Mouse (Mus musculus) limb, embryonic 12.5 days (tissue): ENCODE measurements around the gene Dmrtc2. TPM values are rescaled to one million over a fixed set of nuclear protein-coding genes. Genes with fewer than 3 reads are reported as not detected.

Experiments
- ATAC-seq: fragments of 200-750 bp; cut with Nextera tagmentation; 2 replicates; pipeline ENCODE4 v1.8.0; 2017; ENCODE audit warnings: low read depth, moderate TSS enrichment; ENCODE audit not compliant: insufficient number of reproducible peaks, insufficient read depth, low FRiP score, low TSS enrichment
- H3K27ac ChIP-seq: fragments of 300-500 bp; sonication (generic); 2 replicates; pipeline ENCODE4 v1.5.1; 2016; ENCODE audit warnings: mild to moderate bottlenecking, moderate library complexity
- H3K27me3 ChIP-seq: fragments of 300-500 bp; sonication (generic); 2 replicates; pipeline ENCODE4 v1.6.1; 2016; ENCODE audit warnings: mild to moderate bottlenecking, moderate library complexity
- H3K36me3 ChIP-seq: fragments of 300-500 bp; sonication (generic); 2 replicates; pipeline ENCODE4 v1.6.1; 2016; ENCODE audit warnings: mild to moderate bottlenecking, moderate library complexity
- H3K4me1 ChIP-seq: fragments of 300-500 bp; sonication (generic); replicated peaks from 2 replicates; pipeline ENCODE4 v1.6.1; 2016
- H3K4me2 ChIP-seq: fragments of 300-500 bp; sonication (generic); 2 replicates; pipeline ENCODE4 v1.6.1; 2016; ENCODE audit warnings: mild to moderate bottlenecking, moderate library complexity
- H3K4me3 ChIP-seq: fragments of 300-500 bp; sonication (generic); replicated peaks from 2 replicates; pipeline ENCODE4 v1.5.1; 2016; ENCODE audit warnings: mild to moderate bottlenecking
- H3K9ac ChIP-seq: fragments of 300-500 bp; sonication (generic); replicated peaks from 2 replicates; pipeline ENCODE4 v1.6.1; 2016; ENCODE audit warnings: mild to moderate bottlenecking, moderate library complexity
- H3K9me3 ChIP-seq: fragments of 300-500 bp; sonication (generic); 2 replicates; pipeline ENCODE4 v1.6.1; 2016; ENCODE audit warnings: mild to moderate bottlenecking, moderate library complexity
- WGBS: fragments of 180-500 bp; shearing (Covaris S2); methylation state at CpG from one replicate; pipeline ENCODE4 v1.1.7; 2016; 5-methylcytosine and 5-hydroxymethylcytosine counted together
- polyA plus RNA-seq: library from polyadenylated mRNA; unstranded; fragments of >200 nt; fragmentation: Nextera tagmentation; extraction: Ambion mirVana; gene quantifications from 2 replicates; pipeline ENCODE4 v1.2.1, GENCODE M21; 2016

Dmrtc2 gene
- polyA plus RNA-seq, 1 experiment from 2014 or later, result not detected

DNA sequence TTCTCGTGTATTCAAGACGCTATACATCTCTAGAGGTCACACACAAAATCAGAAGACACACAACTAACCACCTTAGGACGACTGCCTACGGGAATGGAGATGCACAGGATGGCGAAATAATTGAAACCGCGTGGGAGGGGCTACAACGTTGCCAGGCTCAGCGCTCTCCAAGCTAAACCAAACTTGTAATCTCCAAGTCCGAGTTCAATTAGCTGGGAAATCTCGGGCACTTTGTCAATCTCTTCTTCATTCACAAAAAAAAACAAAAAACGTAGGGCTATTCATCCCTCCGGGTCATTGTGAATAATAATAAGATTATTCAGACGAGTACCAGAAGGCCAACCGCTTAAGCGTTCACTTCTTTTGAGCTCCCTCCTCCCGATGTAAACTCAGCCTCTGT, 777 bp upstream of the Dmrtc2 start:
- 64% methylated on average over 17 of the region's 17 CpGs for WGBS
- Histone ChIP-seq H3K27ac (no peak overlapping the region), H3K9me3 (peaks cover 7% of the 10 kb centered on the region; the same call in 1 of the 2 replicates), H3K36me3 (no peaks in the 10 kb centered on the region), H3K9ac (no peak overlapping the region), H3K4me3 (no peak overlapping the region), H3K27me3 (peaks cover 24% of the 10 kb centered on the region), H3K4me1 (no peaks in the 10 kb centered on the region), H3K4me2 (no peak overlapping the region)
- no peak for ATAC-seq

DNA sequence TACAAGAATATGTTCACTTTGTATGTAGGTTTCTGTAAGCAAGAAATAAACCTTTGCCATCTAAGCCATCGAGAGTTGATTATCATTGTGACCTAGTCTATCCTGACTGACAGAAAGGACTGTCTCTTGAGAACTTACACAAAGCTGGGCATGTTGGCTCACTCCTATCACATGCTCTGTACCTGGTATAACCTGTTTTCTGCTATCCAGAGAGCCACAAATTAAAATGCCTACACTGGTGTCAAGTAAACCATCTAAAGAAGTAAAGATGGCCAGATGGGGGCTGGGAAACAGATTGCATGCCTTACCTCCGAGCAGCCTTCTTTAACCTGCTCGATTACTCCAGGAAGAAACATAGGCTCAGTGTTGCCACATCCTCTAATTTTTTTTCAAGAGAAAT, 7.7 kb downstream of the Dmrtc2 start:
- Histone ChIP-seq H3K4me2 (no peak overlapping the region), H3K36me3 (no peaks in the 10 kb centered on the region), H3K27ac (no peak overlapping the region), H3K27me3 (no peaks in the 10 kb centered on the region; the same call in 1 of the 2 replicates), H3K9ac (no peak overlapping the region), H3K4me3 (no peak overlapping the region), H3K9me3 (no peaks in the 10 kb centered on the region), H3K4me1 (peaks cover 15% of the 10 kb centered on the region; the same call in 1 of the 2 replicates)
- WGBS, result 43% methylated on average over 3 of the region's 3 CpGs
- no peak for ATAC-seq

DNA sequence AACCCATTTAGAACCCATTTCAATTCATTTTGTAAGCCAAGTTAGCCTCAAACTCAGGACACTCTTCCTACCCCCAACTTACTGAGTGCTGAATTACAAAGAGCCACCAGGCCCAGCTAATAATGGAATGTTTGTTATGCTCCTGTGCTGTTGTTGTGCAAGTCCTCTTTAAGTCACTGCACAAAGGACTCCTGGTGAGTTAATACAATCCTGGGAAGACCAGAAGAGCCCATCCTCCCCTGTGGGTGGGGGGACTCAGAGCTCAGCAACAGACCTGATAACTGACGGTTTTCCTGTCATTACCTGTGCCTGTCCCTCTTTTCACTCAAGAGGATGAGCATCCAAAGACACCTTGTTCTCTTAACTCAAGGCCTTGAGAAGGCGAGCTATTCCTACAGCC, 9.8 kb downstream of the Dmrtc2 start:
- Histone ChIP-seq H3K4me2 (no peak overlapping the region), H3K9me3 (no peaks in the 10 kb centered on the region), H3K36me3 (no peaks in the 10 kb centered on the region), H3K4me3 (no peak overlapping the region), H3K27me3 (no peaks in the 10 kb centered on the region), H3K9ac (peak overlapping the region; percentile 14; the same call in 1 of the 2 replicates), H3K27ac (no peak overlapping the region), H3K4me1 (peaks cover 15% of the 10 kb centered on the region; the same call in 1 of the 2 replicates)
- WGBS, result 45% methylated on average over 2 of the region's 2 CpGs
- ATAC-seq, result no peak

DNA sequence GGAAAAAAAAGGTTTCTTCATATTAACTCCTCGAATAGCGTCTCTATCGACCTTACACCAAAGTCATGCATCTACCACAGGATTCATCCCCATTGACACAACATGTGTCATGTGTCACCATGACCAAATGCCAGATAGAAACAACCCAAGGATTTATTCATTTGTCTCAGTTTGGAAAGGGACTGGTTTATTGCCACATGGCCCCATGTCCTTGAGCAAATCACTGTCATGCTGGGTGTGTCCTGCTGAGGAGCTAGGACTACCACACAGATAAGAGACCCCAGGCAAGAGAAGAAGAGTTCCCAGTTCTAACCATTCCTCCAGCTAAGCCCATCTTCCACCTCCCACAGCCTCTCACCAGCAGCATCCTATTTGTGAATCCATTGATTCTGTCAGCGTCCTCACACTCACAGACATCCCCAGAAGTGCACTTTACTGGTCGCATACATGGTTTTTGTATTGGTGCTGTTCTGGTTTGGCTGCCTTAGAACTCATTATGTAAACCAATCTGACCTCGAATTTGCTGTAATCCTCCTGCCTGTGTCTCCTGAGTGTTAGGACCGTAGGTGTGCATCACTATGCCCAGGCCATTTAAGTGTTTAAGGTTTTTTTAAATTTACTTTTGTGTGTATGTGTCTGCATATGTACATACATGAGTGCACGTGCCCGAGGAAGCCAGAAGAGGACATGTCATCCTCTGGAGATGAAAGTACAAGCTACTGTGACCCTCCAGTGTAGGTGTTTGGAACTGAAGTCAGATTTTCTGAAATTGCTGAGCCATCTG, 12.8 kb downstream of the Dmrtc2 start:
- H3K9me3 ChIP-seq, result no peaks in the 10 kb centered on the region
- H3K4me3 ChIP-seq, result no peak overlapping the region
- no peak overlapping the region for H3K9ac ChIP-seq
- no peak overlapping the region for H3K27ac ChIP-seq
- H3K27me3 ChIP-seq, result no peaks in the 10 kb centered on the region
- no peak overlapping the region for H3K4me2 ChIP-seq
- 95% methylated on average over 9 of the region's 9 CpGs for WGBS
- H3K36me3 ChIP-seq, result peaks cover 23% of the 10 kb centered on the region
- peaks cover 37% of the 10 kb centered on the region for H3K4me1 ChIP-seq
- ATAC-seq, result no peak

DNA sequence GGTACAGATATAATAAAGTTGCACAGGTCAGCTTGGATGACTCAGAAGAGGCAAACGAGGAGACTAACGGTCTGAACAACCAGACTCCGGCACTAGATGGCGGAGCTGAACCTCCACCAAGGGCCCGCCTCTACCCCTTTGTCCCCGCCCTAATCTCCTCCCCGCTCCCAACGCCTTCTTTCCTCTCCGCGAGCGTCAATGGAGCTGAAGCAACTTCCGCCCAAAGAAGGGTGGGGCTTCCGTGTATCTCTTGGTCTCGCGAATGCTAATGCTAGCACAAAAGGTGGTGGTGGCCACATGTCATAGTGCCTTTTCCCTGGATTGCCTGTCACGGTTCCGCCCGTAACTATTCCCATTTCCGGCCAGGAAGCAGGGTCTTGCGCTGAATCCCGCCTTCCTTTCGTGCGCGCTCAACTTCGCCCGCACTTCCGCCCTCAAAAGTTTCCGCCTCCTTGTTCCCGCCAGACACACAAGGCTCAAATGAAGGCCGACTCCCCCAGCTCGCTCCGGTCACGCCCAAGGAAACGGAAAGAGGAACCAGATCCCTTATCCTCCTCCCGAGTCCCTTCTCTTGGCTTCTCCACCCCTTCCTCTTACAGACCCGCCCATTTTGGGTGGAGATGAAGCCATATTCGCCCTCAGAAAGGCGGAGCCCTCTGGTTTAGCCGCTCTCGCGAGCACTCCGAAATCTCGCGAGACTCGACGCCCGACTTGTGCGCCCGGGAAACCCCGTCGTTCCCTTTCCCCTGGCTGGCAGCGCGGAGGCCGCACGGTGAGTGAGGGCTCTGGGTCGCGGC, 14.2 kb downstream of the Dmrtc2 start, which contains the start of gene Rps19:
TSS of gene Rps19 (plus strand) at position 476 of the 797 bp plus-strand sequence.
- Histone ChIP-seq H3K27ac (peak within 1 kb of the TSS; percentile 89), H3K36me3 (peaks cover 37% of the 10 kb centered on the region), H3K4me1 (peaks cover 32% of the 10 kb centered on the region), H3K27me3 (no peaks in the 10 kb centered on the region), H3K9me3 (no peaks in the 10 kb centered on the region), H3K9ac (peak within 1 kb of the TSS; percentile 100), H3K4me2 (peak within 1 kb of the TSS; percentile 89), H3K4me3 (peak within 1 kb of the TSS; percentile 99)
- ATAC-seq, result peak; percentile 92
- WGBS, result 1% methylated on average over 57 of the region's 57 CpGs

DNA sequence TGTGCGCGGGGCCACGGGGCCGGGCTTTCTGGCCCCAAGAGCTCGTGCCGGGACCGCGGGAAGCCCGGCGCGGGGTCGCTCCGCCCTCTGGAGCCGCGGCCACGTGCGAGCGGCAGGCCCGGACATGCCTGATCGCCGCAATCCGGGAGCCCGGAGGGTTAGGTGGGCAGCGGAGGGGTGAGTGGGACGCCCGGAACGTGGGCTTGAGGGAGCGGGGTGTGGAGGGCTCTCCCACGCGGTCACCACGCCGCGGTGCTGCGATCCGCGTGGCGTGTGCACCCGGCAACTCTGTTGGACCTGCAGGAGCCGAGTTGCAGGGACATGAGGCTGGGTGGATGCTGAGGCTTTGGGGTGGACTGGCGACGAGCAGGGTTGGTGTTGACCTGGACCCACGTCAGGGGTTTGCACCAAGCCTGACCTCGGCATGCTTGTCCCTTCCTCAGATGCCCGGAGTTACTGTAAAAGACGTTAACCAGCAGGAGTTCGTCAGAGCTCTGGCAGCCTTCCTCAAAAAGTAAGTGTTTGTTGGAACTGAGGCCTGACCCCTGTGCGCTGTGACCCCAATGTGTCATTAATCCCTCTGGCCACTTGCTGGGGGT, 14.9 kb downstream of the Dmrtc2 start:
- Histone ChIP-seq H3K9me3 (no peaks in the 10 kb centered on the region), H3K4me3 (peak overlapping the region; percentile 99), H3K36me3 (peaks cover 44% of the 10 kb centered on the region), H3K27me3 (no peaks in the 10 kb centered on the region), H3K4me1 (peaks cover 32% of the 10 kb centered on the region), H3K4me2 (peak overlapping the region; percentile 89), H3K9ac (peak overlapping the region; percentile 100), H3K27ac (peak overlapping the region; percentile 89)
- no peak; the same call in 1 of the 2 replicates for ATAC-seq
- 1% methylated on average over 41 of the region's 47 CpGs for WGBS

DNA sequence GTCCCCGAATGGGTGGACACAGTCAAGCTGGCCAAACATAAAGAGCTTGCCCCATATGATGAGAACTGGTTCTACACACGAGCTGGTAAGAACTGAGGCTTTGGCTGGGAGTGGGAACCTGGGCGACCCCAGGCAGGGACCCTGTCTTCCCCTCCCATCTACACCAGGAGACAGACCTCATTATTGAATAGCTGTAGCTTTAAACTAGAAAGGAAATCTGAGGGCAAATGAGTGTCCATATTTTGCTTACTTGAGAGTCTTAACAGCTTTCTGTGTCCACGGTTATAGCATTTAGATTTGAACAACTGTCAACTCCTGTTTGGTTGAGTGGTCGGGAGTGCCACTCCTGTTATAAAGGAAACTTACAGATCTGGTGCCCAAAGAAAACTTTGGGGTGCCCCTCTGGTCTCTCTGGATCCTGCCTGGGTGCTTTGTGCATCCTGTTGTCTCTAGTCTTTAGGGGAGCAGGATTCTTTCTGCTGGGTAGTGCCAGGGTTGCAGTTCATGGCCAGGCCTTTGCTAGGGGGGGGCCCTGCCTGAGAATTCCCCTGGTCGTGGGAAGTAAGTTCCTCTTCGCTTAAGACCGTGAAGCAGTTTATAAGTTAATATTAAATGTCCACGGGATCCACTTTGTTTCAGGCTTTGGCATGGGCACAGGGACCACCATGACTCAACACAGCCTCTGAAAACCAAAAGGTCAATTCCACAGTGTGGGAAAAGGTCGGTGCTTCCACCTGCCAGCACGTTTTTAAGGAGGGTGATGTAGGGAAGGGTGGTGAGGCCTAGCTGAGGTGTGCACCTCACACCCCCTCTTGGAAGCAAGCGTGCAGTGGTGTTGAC, 15.8 kb downstream of the Dmrtc2 start:
- Histone ChIP-seq H3K4me3 (peak overlapping the region; percentile 99), H3K9me3 (no peaks in the 10 kb centered on the region), H3K27me3 (no peaks in the 10 kb centered on the region), H3K4me1 (peaks cover 29% of the 10 kb centered on the region), H3K9ac (peak overlapping the region; percentile 100), H3K36me3 (peaks cover 53% of the 10 kb centered on the region), H3K27ac (no peak overlapping the region; the same call in 1 of the 2 replicates), H3K4me2 (peak overlapping the region; percentile 89)
- no peak for ATAC-seq
- 41% methylated on average over 12 of the region's 12 CpGs for WGBS

DNA sequence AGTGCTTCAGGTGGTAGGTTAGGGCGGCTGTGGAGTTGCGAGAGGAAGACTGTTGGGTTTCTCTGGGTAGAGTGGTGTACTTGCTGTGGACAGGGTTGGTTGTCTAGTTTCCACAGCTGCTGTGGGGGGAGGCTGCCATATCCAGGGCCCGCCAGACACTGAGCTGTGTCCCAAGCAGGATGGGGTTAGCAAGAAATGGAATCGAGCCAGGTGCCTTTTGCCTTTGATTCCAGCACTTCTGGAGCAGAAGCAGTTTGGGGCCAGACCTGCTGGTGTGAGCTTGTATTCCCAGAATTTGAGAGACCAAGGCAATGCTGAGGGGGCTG, 16.4 kb downstream of the Dmrtc2 start:
- peak overlapping the region; percentile 89 for H3K4me2 ChIP-seq
- H3K9me3 ChIP-seq, result no peaks in the 10 kb centered on the region
- peak overlapping the region; percentile 100 for H3K9ac ChIP-seq
- H3K4me1 ChIP-seq, result peaks cover 29% of the 10 kb centered on the region
- 71% methylated on average over 4 of the region's 4 CpGs for whole genome bisulfite sequencing
- peaks cover 56% of the 10 kb centered on the region for H3K36me3 ChIP-seq
- H3K27ac ChIP-seq, result peak overlapping the region; percentile 53; the same call in 1 of the 2 replicates
- ATAC-seq, result no peak
- H3K4me3 ChIP-seq, result peak overlapping the region; percentile 99
- H3K27me3 ChIP-seq, result no peaks in the 10 kb centered on the region

DNA sequence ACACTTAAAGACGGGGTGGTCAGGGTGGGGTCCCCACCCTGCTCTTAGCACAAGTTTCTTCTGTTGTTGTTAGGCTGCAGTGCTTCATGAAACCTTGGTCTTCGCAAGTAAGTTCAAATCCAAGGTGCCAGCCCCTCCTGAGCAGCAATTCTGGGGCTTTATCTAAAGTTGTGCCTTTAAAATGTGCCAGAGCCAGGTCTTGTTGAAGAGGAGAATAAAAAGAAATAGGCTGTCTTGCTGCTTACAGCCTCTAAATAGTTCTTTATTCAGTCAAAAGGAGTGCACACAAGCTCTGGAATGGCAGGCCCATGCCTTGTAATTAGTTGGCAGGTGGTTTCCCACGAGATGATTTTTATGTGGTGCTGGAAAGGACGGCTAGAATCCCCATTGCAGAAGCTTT, 17.2 kb downstream of the Dmrtc2 start:
- H3K9me3 ChIP-seq, result no peaks in the 10 kb centered on the region
- ATAC-seq, result no peak
- no peaks in the 10 kb centered on the region for H3K27me3 ChIP-seq
- H3K4me1 ChIP-seq, result peaks cover 29% of the 10 kb centered on the region
- 71% methylated on average over 4 of the region's 4 CpGs for WGBS
- H3K27ac ChIP-seq, result peak overlapping the region; percentile 53; the same call in 1 of the 2 replicates
- H3K36me3 ChIP-seq, result peaks cover 56% of the 10 kb centered on the region
- H3K4me2 ChIP-seq, result peak overlapping the region; percentile 89
- H3K4me3 ChIP-seq, result no peak overlapping the region; the same call in 1 of the 2 replicates
- peak overlapping the region; percentile 100 for H3K9ac ChIP-seq

DNA sequence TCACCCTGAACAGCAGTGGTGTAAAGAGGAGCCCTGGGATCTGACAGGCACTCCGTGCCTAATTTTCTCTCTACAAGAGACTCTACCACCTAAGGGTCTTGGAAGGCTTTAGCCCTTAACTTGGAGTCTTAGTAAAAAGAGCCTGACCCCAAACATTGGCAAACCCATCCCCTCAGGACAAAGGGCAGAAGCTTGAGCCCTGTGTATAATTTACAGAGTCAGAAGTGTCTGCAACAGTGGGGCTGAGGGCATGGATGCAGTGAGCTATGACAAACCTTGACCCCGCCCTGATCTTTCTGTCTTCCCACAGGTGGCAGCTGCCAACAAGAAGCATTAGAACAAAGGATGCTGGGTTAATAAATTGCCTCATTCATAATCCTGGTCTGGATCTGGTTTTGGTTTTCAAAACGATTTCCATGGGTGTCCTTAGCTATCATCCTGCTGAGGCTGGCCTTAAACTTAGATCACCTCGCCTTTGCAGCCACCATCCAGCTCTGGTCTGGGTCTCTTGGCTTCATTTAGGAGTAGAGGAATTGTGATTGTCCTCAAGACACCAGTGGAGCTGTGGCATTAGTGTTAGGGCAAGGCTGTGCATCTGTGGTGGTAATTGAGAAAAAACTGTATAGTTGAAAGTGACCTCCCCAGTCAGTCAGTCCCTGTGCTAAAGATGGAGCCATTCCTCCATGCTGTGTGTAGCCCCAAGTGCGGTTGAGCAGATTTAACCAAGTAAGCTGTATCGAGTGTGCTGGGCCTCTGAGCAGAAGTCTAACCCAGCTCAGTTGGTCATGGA, 19.8 kb downstream of the Dmrtc2 start:
- Histone ChIP-seq H3K9me3 (no peaks in the 10 kb centered on the region), H3K36me3 (peaks cover 59% of the 10 kb centered on the region), H3K4me1 (peaks cover 29% of the 10 kb centered on the region), H3K27me3 (no peaks in the 10 kb centered on the region), H3K4me3 (no peak overlapping the region), H3K27ac (no peak overlapping the region; the same call in 1 of the 2 replicates), H3K4me2 (no peak overlapping the region), H3K9ac (no peak overlapping the region)
- 80% methylated on average over 6 of the region's 6 CpGs for WGBS
- ATAC-seq, result no peak; the same call in 1 of the 2 replicates
